Mouse (Mus musculus): ENCODE measurements around the gene Mdm4. TPM values are rescaled to one million over a fixed set of nuclear protein-coding genes. Genes with fewer than 3 reads are reported as not detected.
"Not testable (repeated sequence)": the region's sequence is repeated elsewhere in the genome, so short reads cannot be mapped to it uniquely, and the experiment has no call there.

Gene Mdm4
- polyA plus RNA-seq, 1 experiment, result 76.2 TPM

DNA sequence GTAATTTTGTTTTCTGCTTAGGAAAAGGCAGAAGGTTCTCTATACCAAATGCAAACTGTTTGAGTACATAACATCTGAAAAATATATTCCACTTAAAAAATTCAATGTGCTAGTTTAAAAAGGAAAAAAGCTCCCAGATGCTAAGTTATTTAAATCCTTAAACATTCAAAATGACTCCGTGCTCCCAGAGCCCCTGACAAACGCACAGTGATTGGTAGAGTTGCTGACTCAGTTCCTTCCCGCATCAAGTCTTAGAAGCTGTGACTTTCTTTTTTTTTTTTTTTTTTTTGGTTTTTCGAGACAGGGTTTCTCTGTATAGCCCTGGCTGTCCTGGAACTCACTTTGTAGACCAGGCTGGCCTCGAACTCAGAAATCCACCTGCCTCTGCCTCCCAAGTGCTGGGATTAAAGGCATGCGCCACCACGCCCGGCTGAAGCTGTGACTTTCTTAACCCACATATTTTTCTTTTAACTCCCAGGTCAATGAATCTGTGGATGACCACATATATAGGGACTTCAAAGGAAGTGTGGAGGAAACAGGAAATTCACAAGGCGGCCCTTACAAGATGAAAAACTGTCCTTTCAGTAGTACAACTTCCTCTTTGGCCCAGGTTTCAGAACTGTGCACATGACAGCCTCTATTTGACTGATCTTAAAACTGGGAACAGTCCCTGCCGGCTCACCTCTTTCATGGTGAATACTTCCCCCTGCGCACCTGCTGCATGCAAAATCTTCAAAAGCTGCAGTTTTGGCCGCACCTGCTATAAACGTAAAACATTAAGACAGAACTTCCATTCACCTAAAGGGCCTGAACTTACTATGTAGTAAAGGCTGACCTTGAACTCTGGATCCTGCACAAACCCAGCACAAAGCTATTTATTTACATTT is 18.2 kb downstream of the Mdm4 start:
- no peak overlapping the region for H3K4me3 ChIP-seq (replicated peaks; ENCODE audit: insufficient read depth, low read depth, low read length)
- no peak for DNase-seq
- 92% methylated on average over 12 of the region's 13 CpGs for WGBS
- TF ChIP-seq POLR2A (IDR thresholded peaks at IDR 0.05; ENCODE audit: borderline replicate concordance, insufficient read depth, low read length), result no peak
- no peak for TF ChIP-seq CTCF (IDR thresholded peaks at IDR 0.05; ENCODE audit: borderline replicate concordance, insufficient read depth, low read depth, low read length)
- no peaks in the 10 kb centered on the region for H3K27me3 ChIP-seq (ENCODE audit: control insufficient read depth, insufficient read depth, low read length)
- no peak overlapping the region for H3K27ac ChIP-seq (ENCODE audit: insufficient read depth, low read length)
- H3K4me1 ChIP-seq (ENCODE audit: control insufficient read depth, insufficient read depth, low read length), result no peaks in the 10 kb centered on the region

DNA sequence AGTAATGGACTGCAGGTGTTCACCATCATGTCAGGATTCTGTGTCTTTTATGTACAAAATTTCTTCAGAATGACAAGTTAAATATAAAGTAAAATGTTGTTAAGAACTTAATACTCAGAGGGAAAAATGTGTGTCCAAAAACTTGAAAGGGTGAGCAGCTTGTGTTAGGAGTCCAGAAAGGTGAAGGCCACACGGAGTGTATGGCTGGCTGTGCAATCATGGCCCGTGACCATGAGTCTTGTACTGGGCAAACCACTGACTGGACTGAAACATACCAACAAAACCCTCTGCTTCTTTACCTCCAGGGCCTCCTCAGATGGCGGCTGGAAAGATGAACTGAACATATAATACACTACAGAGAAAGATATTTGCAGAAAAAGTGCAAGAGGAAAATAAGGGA is 23.8 kb downstream of the Mdm4 start:
- WGBS, result 78% methylated on average over 3 of the region's 3 CpGs

DNA sequence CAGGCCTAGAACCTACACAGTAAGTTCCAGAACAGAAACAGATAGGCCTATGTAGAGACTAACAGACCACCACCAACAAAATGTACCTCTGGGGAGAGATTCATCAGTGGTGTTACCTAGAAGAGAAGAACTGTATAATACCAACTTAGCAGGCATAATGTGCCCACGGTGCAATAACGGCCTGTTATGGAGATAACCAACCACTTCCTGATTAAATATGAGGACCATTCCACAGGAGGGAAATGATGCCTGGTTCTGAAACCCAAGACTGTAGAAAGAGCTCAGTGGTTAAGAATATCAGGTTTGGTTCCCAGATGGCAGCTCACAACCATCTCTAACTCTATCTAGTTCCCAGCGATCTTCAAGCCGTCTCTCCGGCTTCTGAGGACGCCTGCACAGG is 30.0 kb downstream of the Mdm4 start:
- no peak overlapping the region for H3K4me3 ChIP-seq (replicated peaks; ENCODE audit: insufficient read depth, low read depth, low read length)
- WGBS, result 93% methylated on average over 6 of the region's 6 CpGs
- H3K4me1 ChIP-seq (ENCODE audit: control insufficient read depth, insufficient read depth, low read length), result no peaks in the 10 kb centered on the region
- H3K27me3 ChIP-seq (ENCODE audit: control insufficient read depth, insufficient read depth, low read length), result no peaks in the 10 kb centered on the region
- no peak overlapping the region for H3K27ac ChIP-seq (ENCODE audit: insufficient read depth, low read length)
- TF ChIP-seq CTCF (IDR thresholded peaks at IDR 0.05; ENCODE audit: borderline replicate concordance, insufficient read depth, low read depth, low read length) (no peak), POLR2A (IDR thresholded peaks at IDR 0.05; ENCODE audit: borderline replicate concordance, insufficient read depth, low read length) (no peak)
- DNase-seq, result no peak

More for the DNA sequence above, 23.8 kb downstream of the Mdm4 start:
- Histone ChIP-seq H3K4me3 (replicated peaks; ENCODE audit: insufficient read depth, low read depth, low read length) (no peak overlapping the region), H3K4me1 (ENCODE audit: control insufficient read depth, insufficient read depth, low read length) (no peaks in the 10 kb centered on the region), H3K27ac (ENCODE audit: insufficient read depth, low read length) (no peak overlapping the region), H3K27me3 (ENCODE audit: control insufficient read depth, insufficient read depth, low read length) (no peaks in the 10 kb centered on the region)
- TF ChIP-seq POLR2A (IDR thresholded peaks at IDR 0.05; ENCODE audit: borderline replicate concordance, insufficient read depth, low read length), result no peak
- no peak for TF ChIP-seq CTCF (IDR thresholded peaks at IDR 0.05; ENCODE audit: borderline replicate concordance, insufficient read depth, low read depth, low read length)
- no peak for DNase-seq

DNA sequence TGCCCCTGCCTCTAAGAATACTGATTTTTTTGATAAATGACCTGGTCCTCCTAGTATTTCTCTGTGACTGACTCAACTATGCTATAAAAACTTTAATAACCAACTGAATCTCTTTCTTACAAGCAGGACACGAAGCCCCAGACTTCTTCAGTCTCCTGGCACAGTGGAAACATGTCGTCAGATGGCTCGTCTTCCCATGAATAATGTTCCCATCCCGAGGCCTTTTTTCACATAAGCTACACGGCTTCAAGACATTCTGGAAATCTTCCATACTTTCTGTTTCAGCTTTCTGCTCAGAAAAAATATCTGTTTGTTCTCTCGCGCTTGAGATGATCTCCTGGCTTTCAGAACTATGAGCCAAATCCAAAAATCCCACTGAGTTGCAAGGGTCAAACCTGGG is 38.8 kb downstream of the Mdm4 start:
- WGBS, result 25% methylated on average over 7 of the region's 7 CpGs
- H3K27ac ChIP-seq (ENCODE audit: insufficient read depth, low read length), result no peak overlapping the region

DNA sequence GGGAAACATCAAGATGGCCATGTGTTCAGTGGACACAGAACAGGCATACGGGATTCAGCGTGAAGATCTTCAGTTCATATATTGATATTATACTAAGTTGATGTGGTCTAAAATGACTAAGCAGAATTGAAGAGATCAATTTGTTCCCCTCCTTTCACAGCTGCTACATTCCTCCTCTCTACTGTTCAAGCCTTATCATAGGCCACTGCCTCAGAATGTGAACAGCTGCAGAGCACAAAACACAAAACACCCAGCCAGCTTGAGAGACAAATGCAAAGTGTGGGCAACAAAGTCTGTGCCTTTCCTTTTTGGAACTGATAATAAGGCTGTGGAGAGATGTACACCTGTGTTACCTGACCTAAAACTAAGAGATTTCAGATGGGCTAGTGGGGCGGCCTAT is 39.6 kb downstream of the Mdm4 start:
- no peaks in the 10 kb centered on the region for H3K27me3 ChIP-seq (ENCODE audit: control insufficient read depth, insufficient read depth, low read length)
- H3K4me1 ChIP-seq (ENCODE audit: control insufficient read depth, insufficient read depth, low read length), result no peaks in the 10 kb centered on the region
- no peak for DNase-seq
- WGBS, result 98% methylated on average over 3 of the region's 3 CpGs
- no peak overlapping the region for H3K27ac ChIP-seq (ENCODE audit: insufficient read depth, low read length)
- no peak overlapping the region for H3K4me3 ChIP-seq (replicated peaks; ENCODE audit: insufficient read depth, low read depth, low read length)
- no peak for TF ChIP-seq POLR2A (IDR thresholded peaks at IDR 0.05; ENCODE audit: borderline replicate concordance, insufficient read depth, low read length)
- no peak for TF ChIP-seq CTCF (IDR thresholded peaks at IDR 0.05; ENCODE audit: borderline replicate concordance, insufficient read depth, low read depth, low read length)

More for the DNA sequence above, 38.8 kb downstream of the Mdm4 start:
- no peak for TF ChIP-seq POLR2A (IDR thresholded peaks at IDR 0.05; ENCODE audit: borderline replicate concordance, insufficient read depth, low read length)
- Histone ChIP-seq H3K27me3 (ENCODE audit: control insufficient read depth, insufficient read depth, low read length) (no peaks in the 10 kb centered on the region), H3K4me1 (ENCODE audit: control insufficient read depth, insufficient read depth, low read length) (no peaks in the 10 kb centered on the region), H3K4me3 (replicated peaks; ENCODE audit: insufficient read depth, low read depth, low read length) (no peak overlapping the region)
- no peak for DNase-seq

DNA sequence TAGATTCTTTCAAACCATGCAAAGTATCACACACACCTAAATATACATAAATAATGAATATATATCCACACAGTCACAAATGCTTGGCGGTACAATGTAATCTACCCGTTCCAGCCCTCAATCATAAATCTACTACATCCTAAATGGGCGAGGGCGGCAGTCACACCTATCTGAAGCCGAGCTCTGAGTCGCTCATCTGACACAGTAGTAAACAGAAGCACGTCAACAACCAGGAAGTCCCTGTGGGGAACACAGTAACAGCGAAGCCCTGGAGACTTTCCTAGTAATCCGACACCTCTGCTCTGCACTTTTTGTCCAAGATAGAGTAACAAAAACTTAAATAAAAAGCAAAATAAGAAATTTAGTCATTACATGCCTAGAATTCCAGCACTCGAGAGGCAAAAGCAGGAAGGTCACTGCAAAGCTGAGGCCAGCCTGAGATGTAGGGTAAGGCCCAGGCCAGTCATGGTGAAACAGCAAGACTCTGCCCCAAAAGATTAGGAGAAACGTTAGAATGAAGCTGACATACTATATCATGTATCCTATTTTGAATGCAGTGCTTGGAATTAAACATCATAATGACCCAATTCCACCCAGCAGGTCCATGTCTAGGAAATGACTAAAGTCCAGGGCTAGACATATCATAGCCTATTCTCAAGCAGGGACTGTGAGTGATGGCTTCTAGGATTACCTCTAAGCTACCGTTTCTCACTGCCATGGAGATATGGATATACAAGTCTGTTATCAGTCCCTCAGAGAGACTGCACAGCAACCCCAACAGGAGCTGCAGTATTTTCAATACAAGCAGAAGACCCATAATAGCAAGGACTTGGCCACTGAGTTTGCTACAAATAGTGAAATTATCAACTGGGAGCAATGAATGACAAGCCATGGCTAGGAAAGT is 41.6 kb downstream of the Mdm4 start:
- H3K4me1 ChIP-seq (ENCODE audit: control insufficient read depth, insufficient read depth, low read length); DNase-seq; H3K27ac ChIP-seq (ENCODE audit: insufficient read depth, low read length); H3K27me3 ChIP-seq (ENCODE audit: control insufficient read depth, insufficient read depth, low read length); H3K4me3 ChIP-seq (replicated peaks; ENCODE audit: insufficient read depth, low read depth, low read length): not testable (repeated sequence)
- WGBS, result 87% methylated on average over 12 of the region's 12 CpGs

DNA sequence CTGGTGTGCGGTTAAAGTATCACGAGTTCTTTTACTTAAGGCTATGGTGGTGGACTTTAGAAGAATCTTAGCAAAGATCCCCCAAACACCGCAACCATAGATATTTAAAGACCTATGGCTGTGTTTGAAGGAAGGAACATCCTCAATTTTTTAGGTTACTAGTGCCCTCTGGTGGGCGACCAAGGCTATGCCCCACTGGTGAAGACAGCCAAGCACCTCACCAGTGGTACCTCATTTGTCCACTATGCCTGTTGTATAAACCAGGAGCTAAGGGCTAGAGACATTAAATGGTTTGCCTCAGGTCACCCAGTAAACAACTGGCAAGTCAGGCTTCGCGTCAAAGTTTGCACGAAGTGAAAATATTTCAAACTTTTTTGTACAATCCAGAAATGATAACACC is 47.6 kb downstream of the Mdm4 start:
- no peak overlapping the region for H3K27ac ChIP-seq (ENCODE audit: insufficient read depth, low read length)
- H3K4me1 ChIP-seq (ENCODE audit: control insufficient read depth, insufficient read depth, low read length), result no peaks in the 10 kb centered on the region
- WGBS, result 52% methylated on average over 7 of the region's 7 CpGs
- H3K27me3 ChIP-seq (ENCODE audit: control insufficient read depth, insufficient read depth, low read length), result no peaks in the 10 kb centered on the region
- peak; percentile 72 to 78 for DNase-seq
- no peak overlapping the region for H3K4me3 ChIP-seq (replicated peaks; ENCODE audit: insufficient read depth, low read depth, low read length)
- TF ChIP-seq POLR2A (IDR thresholded peaks at IDR 0.05; ENCODE audit: borderline replicate concordance, insufficient read depth, low read length), result no peak
- peak; percentile 87 for TF ChIP-seq CTCF (IDR thresholded peaks at IDR 0.05; ENCODE audit: borderline replicate concordance, insufficient read depth, low read depth, low read length)

DNA sequence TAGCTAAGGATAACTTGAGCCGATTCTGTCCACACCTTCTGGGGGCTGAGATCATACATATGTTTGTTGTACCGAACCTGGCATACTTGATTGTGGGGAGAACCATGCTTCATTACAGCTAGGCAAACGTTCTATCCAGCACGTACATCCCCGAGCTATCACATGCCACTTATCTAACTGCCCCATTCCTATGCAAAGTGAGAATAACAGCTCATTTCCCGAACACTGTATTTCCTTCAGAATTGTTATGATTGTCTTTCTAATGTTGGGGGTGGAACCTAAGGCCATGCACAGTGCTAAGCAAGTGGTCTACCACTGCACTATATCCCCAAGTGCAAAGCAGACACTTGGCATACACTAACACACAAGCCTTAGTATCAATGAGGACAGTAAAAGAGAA is 49.1 kb downstream of the Mdm4 start:
- WGBS, result 96% methylated on average over 6 of the region's 6 CpGs
- H3K4me1 ChIP-seq (ENCODE audit: control insufficient read depth, insufficient read depth, low read length), result no peaks in the 10 kb centered on the region
- no peak overlapping the region for H3K27ac ChIP-seq (ENCODE audit: insufficient read depth, low read length)
- H3K4me3 ChIP-seq (replicated peaks; ENCODE audit: insufficient read depth, low read depth, low read length), result no peak overlapping the region
- no peaks in the 10 kb centered on the region for H3K27me3 ChIP-seq (ENCODE audit: control insufficient read depth, insufficient read depth, low read length)
- no peak for DNase-seq
- no peak for TF ChIP-seq POLR2A (IDR thresholded peaks at IDR 0.05; ENCODE audit: borderline replicate concordance, insufficient read depth, low read length)
- no peak for TF ChIP-seq CTCF (IDR thresholded peaks at IDR 0.05; ENCODE audit: borderline replicate concordance, insufficient read depth, low read depth, low read length)
